Mouse (Mus musculus): ENCODE measurements at regions not wholly inside any gene's neighbourhood (a gene's known extent, or its start where the extent isn't known, plus 50 kb on each side); places are given as distances from the start of the nearest gene placed in this dataset.
"Not testable (repeated sequence)": the region's sequence is repeated elsewhere in the genome, so short reads cannot be mapped to it uniquely, and the experiment has no call there.

DNA sequence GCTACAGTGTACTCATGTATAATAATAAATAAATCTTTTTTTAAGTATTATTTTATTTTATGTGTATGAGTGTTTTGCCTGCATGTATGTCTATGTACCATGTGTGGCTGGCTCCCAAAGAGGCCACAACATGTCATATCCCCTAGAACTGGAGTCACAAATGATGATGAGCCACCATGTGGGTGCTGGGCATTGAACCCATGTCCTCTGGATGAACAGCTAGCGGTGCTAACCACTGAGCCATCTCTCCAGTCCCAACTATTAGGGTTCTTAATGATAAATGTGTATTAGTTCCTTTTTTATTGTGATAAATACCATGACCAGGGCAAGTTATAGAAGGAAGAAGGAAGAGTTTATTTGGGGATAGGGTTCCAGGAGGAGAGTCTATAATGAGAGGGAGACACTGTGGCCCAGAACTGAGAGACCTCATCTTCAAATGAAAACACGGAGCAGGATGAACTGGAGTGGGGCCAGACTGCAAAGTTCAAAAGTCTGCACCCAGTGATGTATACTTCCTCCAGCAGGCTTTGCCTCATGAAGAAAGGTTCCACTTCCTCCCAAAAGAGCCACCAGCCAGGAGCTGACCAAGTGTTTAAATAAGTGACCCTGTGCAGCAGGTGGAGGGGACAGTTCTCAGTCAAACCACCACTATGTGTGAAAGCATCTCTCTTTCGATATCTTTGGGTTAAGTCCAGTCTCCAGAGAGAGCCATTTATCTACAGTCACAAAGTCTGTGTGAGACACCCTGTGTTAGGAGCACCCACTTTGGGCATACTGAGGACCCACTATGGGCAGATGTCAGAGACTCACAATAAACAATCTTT, 69.8 kb upstream of the Cpsf6 start:
- no peak for ATAC-seq (ENCODE audit: low TSS enrichment)

- not testable (repeated sequence) for ATAC-seq (ENCODE audit: low TSS enrichment)
Observed at GRCm38 (mm10) chr10:117448783-117449182, 69.0 kb upstream of the Cpsf6 start.

GRCm38 (mm10) chr10:117447626-117448025, 67.8 kb upstream of the Cpsf6 start:
- no peak for ATAC-seq (ENCODE audit: low TSS enrichment)

DNA sequence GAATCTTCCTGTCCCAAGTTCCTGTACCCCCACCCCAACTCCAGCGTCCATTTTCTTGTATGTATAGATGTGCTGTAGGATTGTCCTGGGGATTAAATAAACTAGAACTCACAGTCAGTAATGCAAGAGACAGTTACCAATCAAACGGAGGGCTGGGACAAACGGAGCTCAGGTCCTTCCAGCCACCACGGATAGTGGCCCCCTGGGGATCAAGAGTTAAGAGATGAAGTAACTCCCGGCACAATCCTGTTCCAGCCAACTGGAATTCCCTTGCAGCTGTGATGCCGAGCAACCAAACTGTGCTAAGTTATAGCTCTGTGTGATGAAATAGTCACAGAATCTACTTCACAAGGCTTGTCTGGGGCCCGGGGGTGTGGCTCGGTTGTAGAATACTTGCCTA, 67.4 kb upstream of the Cpsf6 start:
- no peak for ATAC-seq (ENCODE audit: low TSS enrichment)

DNA sequence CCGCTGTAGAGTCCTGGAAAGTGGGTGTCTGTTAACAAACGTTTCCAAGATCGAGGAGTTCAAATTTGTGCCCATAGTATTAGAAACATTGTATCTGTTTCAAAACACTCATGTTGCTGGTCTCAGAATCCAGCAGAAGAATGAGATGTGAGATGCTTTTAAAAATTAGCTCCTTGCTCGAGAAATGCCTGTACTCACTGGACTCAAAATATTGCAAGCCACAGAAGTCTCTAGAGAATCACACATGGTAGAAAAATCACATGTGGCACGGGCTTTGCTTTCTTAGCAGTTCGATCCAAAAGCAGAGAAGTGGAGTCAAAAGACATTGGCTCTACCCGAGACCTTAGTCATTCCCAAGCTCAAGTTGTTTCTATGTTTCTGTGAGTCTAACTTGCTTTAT, 67.0 kb upstream of the Cpsf6 start:
- no peak for ATAC-seq (ENCODE audit: low TSS enrichment)

- ATAC-seq (ENCODE audit: low TSS enrichment), result peak; percentile 76
Observed at GRCm38 (mm10) chr10:117445801-117446490, 66.1 kb upstream of the Cpsf6 start.

GRCm38 (mm10) chr10:117445181-117445790, 65.5 kb upstream of the Cpsf6 start:
- no peak for ATAC-seq (ENCODE audit: low TSS enrichment)

DNA sequence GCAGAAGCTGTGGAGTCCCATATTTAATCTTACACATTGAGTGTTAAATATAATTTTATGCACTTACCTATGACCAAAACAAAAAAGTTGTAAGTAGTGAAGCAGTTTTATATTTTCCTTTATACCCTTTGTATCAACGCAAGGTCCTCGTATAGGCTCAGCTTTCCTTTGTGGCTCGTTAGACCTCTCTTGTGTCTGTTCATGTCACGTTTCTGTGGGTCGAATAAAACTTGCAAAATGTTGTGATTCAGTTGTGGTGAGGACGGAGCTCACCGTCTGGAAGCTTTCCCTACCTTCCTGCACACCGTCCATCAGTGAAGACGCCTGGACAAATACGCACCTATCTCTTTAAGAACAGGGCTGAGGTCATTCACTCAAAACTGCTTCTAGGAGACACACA, 64.9 kb upstream of the Cpsf6 start:
- ATAC-seq (ENCODE audit: low TSS enrichment), result no peak

DNA sequence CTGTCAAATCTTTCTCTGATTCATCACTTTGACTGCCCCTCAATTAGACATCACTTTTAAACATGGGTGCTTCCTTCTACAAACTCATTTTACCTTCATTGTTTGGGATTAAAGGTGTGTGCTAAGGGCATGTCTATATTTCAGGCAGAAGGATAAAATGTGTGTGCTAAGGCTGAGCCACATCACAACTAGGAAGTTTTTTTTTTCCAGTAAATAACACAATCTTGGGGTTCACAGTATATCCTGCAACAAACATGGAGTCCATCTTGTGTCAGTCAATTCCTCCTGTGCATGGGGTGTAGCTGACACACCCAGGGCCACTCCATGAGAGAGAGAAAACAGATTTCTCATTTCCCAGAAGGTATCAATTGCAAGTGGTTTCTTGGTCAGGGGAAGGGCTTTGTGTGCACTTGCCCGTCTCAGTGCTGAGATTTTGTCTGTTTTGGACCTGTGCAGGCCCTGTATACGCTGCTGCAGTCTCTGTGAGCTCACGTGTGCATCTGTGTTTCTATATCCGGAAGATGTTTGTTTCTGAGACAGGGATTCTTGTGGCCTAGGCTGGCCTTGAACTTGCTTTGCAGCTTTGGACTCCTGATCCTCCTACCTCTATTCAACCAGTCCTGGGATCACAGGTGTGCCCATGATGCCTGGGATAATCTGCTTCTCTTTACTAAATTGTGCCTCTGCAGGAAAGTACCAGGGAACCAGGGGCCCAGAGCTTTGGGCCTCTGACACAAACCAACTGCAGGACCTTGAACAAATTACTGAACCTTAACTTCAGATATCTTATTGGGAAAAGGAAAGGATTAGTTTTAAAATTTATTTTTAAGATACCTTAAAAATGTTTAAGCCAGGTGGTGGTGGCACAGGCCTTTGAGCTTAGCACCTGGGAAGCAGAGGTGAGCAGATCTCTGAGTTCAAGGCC, 63.9 kb upstream of the Cpsf6 start:
- ATAC-seq (ENCODE audit: low TSS enrichment), result no peak

DNA sequence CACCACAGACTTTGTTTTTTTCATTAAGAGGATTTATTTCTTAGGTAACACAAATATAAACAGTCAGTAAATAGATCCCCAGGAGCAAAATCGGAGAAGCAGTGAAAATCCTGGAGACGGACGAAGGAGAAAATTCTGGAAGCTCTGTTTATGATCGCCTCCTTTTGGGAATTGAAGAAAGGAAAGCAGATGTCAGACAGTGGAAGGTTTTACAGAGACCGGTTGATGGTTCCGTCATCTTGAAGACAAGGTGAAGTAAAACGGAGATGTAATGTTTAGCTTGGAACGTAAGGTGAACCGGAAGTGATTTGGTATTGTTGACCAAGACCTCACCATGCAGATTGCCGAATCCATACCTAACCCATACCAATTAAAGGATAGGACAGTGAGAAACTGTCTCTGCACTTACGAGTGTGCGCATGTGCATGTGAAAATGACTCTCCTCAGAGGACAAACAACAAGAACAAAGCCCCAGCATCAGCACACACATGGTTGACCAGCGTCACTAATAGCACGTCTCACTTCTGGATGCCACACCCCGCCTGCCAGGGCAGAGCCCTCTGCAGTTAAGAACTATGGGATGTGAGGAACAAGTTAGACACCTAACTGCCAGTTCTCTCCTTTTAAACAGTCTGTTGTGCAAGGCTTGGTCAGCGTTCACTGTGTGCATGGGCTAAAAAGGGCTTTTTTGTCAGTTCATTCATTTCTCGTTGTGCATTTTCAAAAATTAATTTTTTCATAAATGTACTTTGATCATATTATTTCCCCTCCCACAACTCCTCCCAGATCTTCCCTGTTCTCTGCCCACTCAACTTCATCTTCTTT, 62.4 kb upstream of the Cpsf6 start:
- ATAC-seq (ENCODE audit: low TSS enrichment), result no peak

DNA sequence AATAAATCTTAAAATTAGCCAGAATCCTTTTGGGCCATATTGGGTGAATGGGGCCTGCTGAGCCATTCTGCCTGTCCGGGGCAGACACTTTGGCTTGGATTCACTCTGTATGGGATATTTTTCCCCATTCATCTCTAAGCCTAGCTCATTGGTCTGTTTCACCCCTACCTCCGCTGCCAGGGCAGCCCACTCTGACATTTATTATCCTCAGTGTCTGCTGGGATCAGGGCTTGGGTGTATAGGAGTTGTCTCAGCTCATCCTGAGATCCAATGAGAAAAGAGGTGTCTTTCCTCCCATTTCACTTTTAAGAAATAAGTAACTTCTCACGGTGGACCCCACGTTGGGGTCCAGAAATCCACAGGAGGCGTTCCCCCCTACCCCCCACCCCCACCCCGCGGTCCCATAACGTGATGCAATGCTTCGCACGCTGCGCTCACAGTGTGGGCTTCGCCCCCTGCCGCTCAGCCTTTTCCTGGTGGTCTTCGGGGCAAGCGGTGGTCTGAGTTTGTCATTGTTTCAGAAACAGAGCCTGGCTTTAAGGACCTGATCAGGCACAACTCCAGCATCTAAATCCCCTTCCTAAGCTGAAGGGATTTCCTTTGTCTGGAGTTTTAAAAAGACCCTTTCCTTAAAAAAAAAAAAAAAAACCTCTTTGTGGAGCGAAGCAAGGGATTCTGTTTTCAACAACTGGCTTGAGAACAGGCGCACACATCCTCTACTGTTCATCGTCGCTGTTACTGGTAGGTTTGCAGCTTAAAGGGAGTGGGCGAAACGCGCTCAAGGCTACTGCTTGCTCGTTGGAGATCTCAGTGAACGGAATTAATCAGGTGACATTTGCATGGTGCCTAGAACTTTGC, 61.5 kb upstream of the Cpsf6 start:
- ATAC-seq (ENCODE audit: low TSS enrichment), result no peak

GRCm38 (mm10) chr10:117440225-117440976, 60.6 kb upstream of the Cpsf6 start:
- ATAC-seq (ENCODE audit: low TSS enrichment), result no peak

GRCm38 (mm10) chr10:117439206-117440110, 59.6 kb upstream of the Cpsf6 start:
- ATAC-seq (ENCODE audit: low TSS enrichment), result no peak

DNA sequence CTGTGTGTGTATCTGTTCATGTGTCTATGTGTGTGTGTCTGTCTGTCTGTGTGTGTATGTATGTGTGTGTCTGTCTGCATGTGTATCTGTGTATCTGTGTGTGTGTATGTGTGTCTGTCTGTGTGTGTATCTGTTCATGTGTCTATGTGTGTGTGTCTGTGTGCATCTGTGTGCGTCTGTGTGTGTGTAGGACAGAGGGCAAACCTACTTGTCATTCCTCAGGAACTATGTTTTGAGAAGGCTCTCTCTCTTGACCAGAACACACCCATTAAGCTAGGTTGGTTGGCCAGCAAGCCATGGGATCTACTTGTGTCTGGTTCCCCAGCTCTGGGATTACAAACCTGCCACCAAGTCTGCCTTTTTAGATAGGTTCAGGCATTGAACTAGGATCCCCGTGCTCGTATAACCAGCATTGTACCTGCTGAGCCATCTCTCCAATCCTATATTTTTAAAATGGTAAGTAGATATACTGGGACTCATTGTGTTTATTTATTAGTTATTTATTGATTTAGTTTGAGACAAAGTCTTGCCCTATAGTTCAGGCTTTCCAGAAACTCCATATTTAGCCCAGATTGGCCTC, 58.9 kb upstream of the Cpsf6 start:
- no peak for ATAC-seq (ENCODE audit: low TSS enrichment)

DNA sequence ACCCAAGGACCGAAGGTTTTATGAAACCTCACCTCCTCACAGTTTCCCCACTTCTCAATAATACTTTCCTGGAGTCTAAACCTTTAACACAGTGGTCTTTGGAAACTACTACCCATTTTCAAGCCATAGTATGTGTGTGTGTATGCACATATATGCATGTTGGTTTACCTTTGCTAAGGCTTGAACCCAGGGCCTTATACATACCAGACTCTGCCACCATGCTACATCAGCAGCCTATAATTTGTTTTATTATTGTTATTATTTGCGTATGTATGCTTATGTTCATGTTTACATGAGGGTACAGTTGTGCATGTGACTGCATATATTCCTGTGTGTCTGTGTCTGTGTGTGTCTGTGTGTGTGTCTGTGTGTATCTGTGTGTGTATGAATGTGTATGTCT, 58.2 kb upstream of the Cpsf6 start:
- ATAC-seq (ENCODE audit: low TSS enrichment), result no peak

DNA sequence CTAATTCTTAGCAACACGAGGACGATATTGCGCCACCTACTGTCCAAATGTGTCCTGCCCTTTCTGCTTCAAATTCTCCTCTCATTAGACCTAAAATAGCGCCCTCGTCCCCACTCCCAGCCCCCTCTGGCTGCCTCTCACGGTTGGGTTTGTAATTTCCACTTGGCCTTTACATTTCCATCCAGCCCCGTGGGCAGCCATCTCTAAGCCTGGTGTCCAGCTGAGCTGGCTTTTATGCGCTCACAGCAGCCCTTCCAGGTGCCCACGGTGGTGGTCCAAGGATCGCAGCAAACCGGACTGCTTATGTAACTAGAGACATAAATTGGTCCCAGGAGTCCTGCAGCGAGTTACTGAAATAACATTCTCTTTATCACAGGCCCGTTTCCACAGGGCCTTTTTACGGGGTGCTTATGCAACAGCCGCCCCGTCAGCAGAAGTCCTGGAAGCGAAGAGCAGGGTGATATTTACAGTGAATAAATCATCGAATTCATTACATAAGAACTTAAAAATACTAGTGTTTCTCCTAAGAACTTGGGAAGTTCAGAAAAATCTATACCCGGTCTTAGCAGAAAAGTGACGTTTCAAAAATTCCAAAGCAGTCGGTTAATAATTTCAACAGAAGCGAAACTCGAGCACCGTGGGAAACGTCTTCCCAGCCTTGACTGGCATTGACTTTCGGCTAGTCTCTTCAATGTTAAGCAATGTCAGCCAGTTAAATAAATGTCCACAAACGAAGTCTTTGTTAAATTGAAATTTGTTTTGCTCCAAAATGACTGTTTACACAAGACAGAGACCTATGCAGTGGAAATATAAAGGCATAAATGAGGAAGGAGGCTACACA, 57.3 kb upstream of the Cpsf6 start:
- peak; percentile 66 for ATAC-seq (ENCODE audit: low TSS enrichment)
